Mouse (Mus musculus): Measurements from ENCODE around the gene Acbd6. TPM values are rescaled to one million over a fixed set of nuclear protein-coding genes. Genes with fewer than 3 reads are reported as not detected.

Gene Acbd6
- total and polyA plus RNA-seq, 3 experiments, result 102 to 270 (median 145) TPM

DNA sequence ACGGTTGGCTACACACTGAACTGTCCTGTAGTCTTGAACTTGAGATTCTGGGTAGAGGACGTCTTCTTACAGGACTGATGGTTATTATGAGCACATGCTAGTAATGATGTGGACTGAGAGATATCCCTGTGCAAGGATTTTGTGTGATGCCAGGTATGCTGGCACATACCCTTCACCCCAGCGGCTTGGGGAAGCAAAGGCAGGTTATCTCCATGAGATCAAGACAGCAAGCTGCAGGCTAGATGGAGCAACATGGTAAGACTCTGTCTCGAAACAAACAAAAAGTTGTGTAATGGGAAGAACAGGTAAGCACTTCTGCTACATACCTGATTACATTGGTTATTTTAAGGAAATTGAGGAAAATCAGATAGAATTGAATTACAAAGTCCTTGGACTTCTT, 2.1 kb downstream of the Acbd6 start:
- peak; percentile 30 for DNase-seq (ENCODE audit: low read depth, low spot score)
- peak overlapping the region; percentile 29; the same call in 1 of the 2 replicates for H3K9ac ChIP-seq (ENCODE audit: control insufficient read depth, low read depth, low read length, poor library complexity, severe bottlenecking)
- no peaks in the 10 kb centered on the region for H3K9me3 ChIP-seq (replicated peaks; ENCODE audit: insufficient read depth, low read length)
- TF ChIP-seq ZKSCAN1 (IDR thresholded peaks at IDR 0.05; ENCODE audit: low read depth, low read length) (no peak), ETS1 (IDR thresholded peaks at IDR 0.05; ENCODE audit: low read depth, low read length) (no peak), SMC3 (IDR thresholded peaks at IDR 0.05; ENCODE audit: low read depth, low read length) (no peak), ZC3H11A (IDR thresholded peaks at IDR 0.05; ENCODE audit: low read depth, low read length) (no peak), MEF2A (IDR thresholded peaks at IDR 0.05; ENCODE audit: extremely low read depth, insufficient replicate concordance, low read depth, low read length, poor library complexity, severe bottlenecking) (no peak), CTCF (IDR thresholded peaks at IDR 0.05 in 2 of 3, conservative IDR thresholded peaks at IDR 0.05 in 1 of 3; ENCODE audit: control insufficient read depth in 1 of 3, insufficient read depth in 1 of 3, low read depth in 2 of 3, low read length in 3 of 3, poor library complexity in 1 of 3, severe bottlenecking in 1 of 3) (no peak), TAL1 (IDR thresholded peaks at IDR 0.05; ENCODE audit: low read length) (no peak), ELF1 (IDR thresholded peaks at IDR 0.05; ENCODE audit: low read depth, low read length) (no peak), MYB (IDR thresholded peaks at IDR 0.05; ENCODE audit: low read depth, low read length) (no peak), USF2 (IDR thresholded peaks at IDR 0.05; ENCODE audit: borderline replicate concordance in 1 of 2, insufficient read depth in 1 of 2, low read depth in 1 of 2, low read length in 2 of 2) (no peak)
- H3K79me2 ChIP-seq (ENCODE audit: control insufficient read depth, insufficient read depth, low read length, poor library complexity), result peaks cover 51% of the 10 kb centered on the region
- H3K36me3 ChIP-seq (ENCODE audit: control insufficient read depth in 1 of 2, insufficient read depth in 2 of 2, low read length in 2 of 2), result peaks cover 2 to 39% of the 10 kb centered on the region in 2 experiments; a peak in 3 of 4 replicates
- no peaks in the 10 kb centered on the region for H3K27me3 ChIP-seq (ENCODE audit: control insufficient read depth in 1 of 2, insufficient read depth in 2 of 2, low read length in 2 of 2)
- peaks cover 16 to 32% of the 10 kb centered on the region in 2 experiments for H3K4me1 ChIP-seq (ENCODE audit: control insufficient read depth in 1 of 2, insufficient read depth in 2 of 2, low read length in 2 of 2)
- peak overlapping the region; percentile 33 to 99 for H3K4me3 ChIP-seq (ENCODE audit: control insufficient read depth in 1 of 2, insufficient read depth in 1 of 2, low read depth in 2 of 2, low read length in 2 of 2)
- no peak overlapping the region for H3K27ac ChIP-seq (ENCODE audit: control insufficient read depth, low read depth, low read length)

GRCm38 (mm10) chr1:155560678-155561077, 2.8 kb downstream of the Acbd6 start:
- Histone ChIP-seq H3K9me3 (replicated peaks; ENCODE audit: insufficient read depth, low read length) (no peaks in the 10 kb centered on the region), H3K4me3 (ENCODE audit: control insufficient read depth in 1 of 2, insufficient read depth in 1 of 2, low read depth in 2 of 2, low read length in 2 of 2) (peak overlapping the region in 1 of 2 experiments; percentile 99; a peak in 2 of 4 replicates), H3K9ac (ENCODE audit: control insufficient read depth, low read depth, low read length, poor library complexity, severe bottlenecking) (no peak overlapping the region), H3K27me3 (ENCODE audit: control insufficient read depth in 1 of 2, insufficient read depth in 2 of 2, low read length in 2 of 2) (no peaks in the 10 kb centered on the region), H3K4me1 (ENCODE audit: control insufficient read depth in 1 of 2, insufficient read depth in 2 of 2, low read length in 2 of 2) (peaks cover 16 to 32% of the 10 kb centered on the region in 2 experiments), H3K36me3 (ENCODE audit: control insufficient read depth in 1 of 2, insufficient read depth in 2 of 2, low read length in 2 of 2) (peaks cover 7 to 39% of the 10 kb centered on the region in 2 experiments), H3K79me2 (ENCODE audit: control insufficient read depth, insufficient read depth, low read length, poor library complexity) (peaks cover 53% of the 10 kb centered on the region), H3K27ac (ENCODE audit: control insufficient read depth, low read depth, low read length) (peak overlapping the region; percentile 45; the same call in 1 of the 2 replicates)
- TF ChIP-seq EP300 (IDR thresholded peaks at IDR 0.05; ENCODE audit: low read depth in 1 of 2, low read length in 2 of 2), result peak; percentile 56 to 60
- TF ChIP-seq BHLHE40 (IDR thresholded peaks at IDR 0.05; ENCODE audit: borderline replicate concordance, low read depth, low read length), result no peak
- no peak for TF ChIP-seq JUND (IDR thresholded peaks at IDR 0.05; ENCODE audit: low read depth, low read length)
- peak; percentile 17; the same call in 1 of the 2 replicates for TF ChIP-seq MXI1 (IDR thresholded peaks at IDR 0.05; ENCODE audit: low read depth, low read length)
- no peak for TF ChIP-seq MYC (IDR thresholded peaks at IDR 0.05; ENCODE audit: low read depth, low read length)
- no peak for TF ChIP-seq ELF1 (IDR thresholded peaks at IDR 0.05; ENCODE audit: low read depth, low read length)
- TF ChIP-seq MAFK (IDR thresholded peaks at IDR 0.05; ENCODE audit: borderline replicate concordance, low read depth, low read length), result no peak
- TF ChIP-seq SIN3A (IDR thresholded peaks at IDR 0.05; ENCODE audit: low read length), result peak; percentile 41; the same call in 1 of the 2 replicates
- TF ChIP-seq CTCF (IDR thresholded peaks at IDR 0.05 in 2 of 3, conservative IDR thresholded peaks at IDR 0.05 in 1 of 3; ENCODE audit: control insufficient read depth in 1 of 3, insufficient read depth in 1 of 3, low read depth in 2 of 3, low read length in 3 of 3, poor library complexity in 1 of 3, severe bottlenecking in 1 of 3), result no peak
- TF ChIP-seq TCF12 (IDR thresholded peaks at IDR 0.05; ENCODE audit: low read depth, low read length), result peak; percentile 60
- peak; percentile 78 for TF ChIP-seq GATA1 (IDR thresholded peaks at IDR 0.05; ENCODE audit: low read depth, low read length)
- DNase-seq (ENCODE audit: low read depth, low spot score), result no peak
